Mouse (Mus musculus): ENCODE data around the gene Rnf157.
"Not testable (repeated sequence)": the region's sequence is repeated elsewhere in the genome, so short reads cannot be mapped to it uniquely, and the experiment has no call there.

The Rnf157 gene

GRCm38 (mm10) chr11:116418194-116418840 is 5.5 kb upstream of the Rnf157 start:
- peak; percentile 86 to 87 for DNase-seq (ENCODE audit: low spot score in 2 of 2)

DNA sequence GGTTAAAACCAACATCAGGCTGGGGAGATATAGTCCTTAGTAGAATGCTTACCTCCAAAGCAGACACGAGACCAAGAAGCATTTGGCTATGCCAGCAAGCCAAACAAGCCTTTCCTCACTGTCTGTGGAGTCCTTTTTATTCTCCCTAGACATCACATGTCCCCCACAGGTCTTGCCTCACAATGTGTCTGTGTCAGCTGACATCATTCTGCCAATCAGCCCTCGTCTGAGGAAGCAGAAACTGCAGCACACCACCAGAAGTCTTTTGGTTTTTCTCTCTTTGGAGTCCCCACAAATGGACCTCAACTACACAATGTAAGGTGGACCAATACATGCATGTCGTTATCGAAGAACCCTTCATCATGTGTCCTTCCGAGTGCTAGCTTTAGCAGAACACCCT is 4.2 kb upstream of the Rnf157 start:
- DNase-seq (ENCODE audit: low spot score in 2 of 2) = no peak

DNA sequence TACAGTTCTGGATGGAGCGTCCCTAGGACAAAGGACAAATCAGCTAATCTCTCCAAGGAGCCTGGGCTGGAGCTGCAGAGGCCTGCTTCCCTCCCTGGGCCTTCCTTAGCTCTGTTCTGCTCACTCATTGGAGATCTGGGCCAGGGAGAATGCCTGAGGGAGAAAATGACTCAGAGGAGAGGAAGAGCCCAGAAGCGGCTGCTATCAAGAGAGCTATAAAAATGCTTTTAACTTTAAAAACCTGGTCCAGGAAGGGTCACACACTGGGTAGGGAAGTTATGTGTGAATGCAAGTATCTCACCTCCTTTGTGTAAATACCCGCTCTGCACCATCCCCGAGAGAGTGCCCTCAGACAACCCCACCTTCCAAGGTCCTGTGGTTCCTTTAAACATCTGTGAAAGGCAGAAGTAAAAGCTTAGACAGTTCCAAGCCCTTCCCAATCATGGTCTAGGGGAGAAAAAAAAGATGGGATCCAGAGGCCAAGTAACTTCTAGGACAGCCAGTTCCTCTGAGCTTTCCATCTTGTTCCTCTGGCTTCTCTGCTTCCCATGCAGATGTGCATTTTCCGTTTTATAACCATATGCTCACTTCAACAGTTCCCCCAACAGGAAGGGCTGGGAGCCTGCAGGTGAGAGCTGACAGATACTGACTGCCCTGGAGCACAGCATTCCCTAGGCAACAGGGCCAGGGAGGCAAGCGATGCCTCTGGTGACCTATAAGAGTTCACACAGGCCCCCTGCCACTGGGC is 3.5 kb upstream of the Rnf157 start:
- no peak for DNase-seq (ENCODE audit: low spot score in 2 of 2)

DNA sequence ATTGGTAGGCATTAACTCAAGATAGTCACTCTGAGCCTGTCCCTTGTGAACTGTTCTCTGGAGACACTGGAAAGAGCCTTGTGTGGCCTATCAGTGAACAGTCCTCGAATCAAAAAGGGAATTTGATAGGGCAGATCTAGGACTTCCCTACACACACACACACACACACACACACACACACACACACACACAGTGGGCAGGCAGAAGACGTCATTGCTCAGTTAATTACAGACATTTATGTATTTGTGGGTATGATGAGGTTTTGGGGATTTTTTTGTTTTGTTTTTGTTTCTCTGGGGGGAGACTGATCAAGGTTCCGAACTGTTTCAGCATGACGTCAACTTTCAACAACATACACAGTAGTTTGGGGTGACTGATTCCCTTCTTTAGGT is 795 bp upstream of the Rnf157 start:
- no peak for DNase-seq (ENCODE audit: low spot score in 2 of 2)

DNA sequence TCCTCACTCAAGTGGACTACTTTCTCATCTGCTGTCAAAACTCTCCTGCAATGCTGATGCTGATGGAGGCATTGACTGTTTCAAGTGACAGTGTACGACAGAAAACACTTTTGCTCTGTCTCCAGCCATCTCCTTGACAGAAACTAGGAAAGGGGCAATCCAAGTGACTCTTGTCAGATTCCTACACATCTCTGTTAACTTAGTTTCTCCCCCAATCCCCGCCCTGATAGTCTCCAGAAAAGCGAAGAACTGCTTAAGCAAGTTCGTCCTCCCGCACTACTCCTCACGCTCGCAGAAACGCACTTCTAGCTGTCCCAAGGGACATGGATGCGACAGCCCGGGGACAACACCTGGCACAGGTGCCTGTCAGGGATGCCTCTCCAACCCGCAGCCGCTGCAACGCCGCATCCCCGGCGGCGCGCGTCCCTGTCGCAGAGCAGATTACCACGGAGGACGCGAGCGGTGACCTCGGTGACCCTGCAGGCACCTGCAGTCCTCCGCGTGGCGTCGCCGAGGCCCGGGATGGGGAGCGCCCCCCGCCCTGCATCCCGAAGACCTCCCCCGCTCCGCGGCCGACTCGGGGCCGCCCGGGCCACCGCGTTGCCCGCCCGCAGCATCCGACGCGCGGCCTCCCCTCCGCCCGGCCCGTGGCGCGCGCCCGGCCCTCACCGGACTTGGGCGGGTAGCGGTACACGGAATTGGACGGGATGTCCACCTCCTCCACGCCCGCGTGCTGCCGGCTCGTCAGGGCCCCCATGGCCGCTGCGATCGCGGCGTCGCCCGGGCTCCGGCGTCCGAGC is 604 bp downstream of the Rnf157 start:
- DNase-seq (ENCODE audit: low spot score in 2 of 2) = no peak

DNA sequence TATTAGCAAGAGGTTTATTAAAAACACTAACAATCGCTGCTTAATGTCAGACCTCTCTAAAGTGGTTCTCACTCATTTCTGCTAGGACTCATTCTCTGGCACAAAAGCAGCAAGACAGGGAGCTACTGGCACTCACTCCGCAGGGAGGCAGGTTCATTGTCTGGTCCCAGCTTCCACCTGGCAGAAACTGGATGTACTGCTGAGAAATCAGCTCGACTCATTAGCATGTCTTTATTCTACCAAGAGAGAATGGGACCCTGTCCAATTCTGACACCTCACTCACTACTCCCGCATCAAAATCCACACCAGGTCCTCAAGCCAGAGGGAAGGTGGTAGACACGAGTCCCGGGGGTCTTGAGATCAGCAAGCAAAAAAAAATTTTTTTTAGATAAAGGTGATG is 1.2 kb downstream of the Rnf157 start:
- DNase-seq (ENCODE audit: low spot score in 2 of 2) = no peak

- DNase-seq (ENCODE audit: low spot score in 2 of 2) = not testable (repeated sequence)
These were observed 2.4 kb downstream of the Rnf157 start for GRCm38 (mm10) chr11:116410415-116410814.

DNA sequence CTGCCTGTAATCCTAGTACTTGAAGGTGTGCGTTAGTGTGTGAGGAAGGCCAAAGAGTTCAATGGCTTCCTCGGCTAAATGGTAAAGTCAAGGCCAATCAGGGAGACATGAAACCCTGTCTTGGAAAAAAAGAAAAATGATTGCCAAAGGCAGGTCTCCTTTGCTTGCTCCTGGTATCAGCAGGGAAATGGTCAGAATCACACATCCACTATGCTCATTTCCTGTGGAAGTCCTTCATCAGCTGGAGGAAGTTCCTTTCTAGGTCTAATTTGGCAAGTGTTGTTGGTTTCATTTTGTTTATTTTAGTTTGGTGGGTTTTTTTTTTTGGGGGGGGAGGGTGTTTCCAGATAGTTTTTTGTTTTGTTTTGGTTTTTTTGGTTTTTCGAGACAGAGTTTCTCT is 3.8 kb downstream of the Rnf157 start:
- DNase-seq (ENCODE audit: low spot score in 2 of 2) = no peak

DNA sequence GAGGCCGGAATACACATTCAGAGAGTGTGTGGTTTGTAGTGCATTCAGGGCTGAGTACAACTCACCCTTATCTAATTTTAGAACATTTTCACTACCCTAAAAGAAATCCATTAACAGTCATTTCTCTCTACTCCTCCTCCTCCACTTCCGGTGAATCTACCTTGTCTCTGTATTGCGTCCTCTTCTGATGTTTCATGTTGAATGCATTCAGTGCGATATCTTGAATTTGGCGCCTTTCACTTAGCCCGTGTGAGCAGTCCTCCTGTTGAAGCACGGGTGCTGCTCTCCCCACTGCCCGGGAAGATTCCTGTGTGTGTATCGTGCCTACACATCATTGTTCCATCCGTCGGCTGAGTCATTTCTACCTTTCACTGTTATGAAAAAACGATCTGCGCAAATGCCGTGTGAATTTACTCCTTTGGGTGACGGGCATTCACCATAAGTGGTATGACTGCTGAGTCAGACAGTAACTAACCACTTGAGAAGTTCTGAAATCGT is 6.6 kb downstream of the Rnf157 start:
- DNase-seq (ENCODE audit: low spot score in 2 of 2) = peak; percentile 52 to 61

- no peak for DNase-seq (ENCODE audit: low spot score in 2 of 2)
These were observed 7.2 kb downstream of the Rnf157 start for GRCm38 (mm10) chr11:116405601-116406000.

GRCm38 (mm10) chr11:116400560-116400959 is 12.3 kb downstream of the Rnf157 start:
- DNase-seq (ENCODE audit: low spot score in 2 of 2) = no peak

DNA sequence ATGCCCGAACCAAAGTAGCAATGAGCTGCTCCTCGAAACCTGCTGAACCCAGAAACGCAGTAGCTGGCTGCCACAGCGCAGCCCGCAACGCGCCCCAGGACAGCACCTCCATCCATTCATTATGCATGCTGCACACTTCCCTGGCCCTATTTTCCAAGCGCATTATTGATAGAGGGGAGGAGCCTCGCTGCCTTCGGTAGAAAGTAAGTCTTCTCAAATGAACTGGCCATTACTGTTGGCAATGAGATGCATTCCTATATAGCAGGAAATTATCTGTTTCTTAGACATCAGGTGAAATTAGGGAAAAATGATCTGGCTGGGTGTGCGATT is 14.5 kb downstream of the Rnf157 start:
- no peak for DNase-seq (ENCODE audit: low spot score in 2 of 2)

- no peak for DNase-seq (ENCODE audit: low spot score in 2 of 2)
These were observed 15.1 kb downstream of the Rnf157 start for GRCm38 (mm10) chr11:116397517-116398347.

DNA sequence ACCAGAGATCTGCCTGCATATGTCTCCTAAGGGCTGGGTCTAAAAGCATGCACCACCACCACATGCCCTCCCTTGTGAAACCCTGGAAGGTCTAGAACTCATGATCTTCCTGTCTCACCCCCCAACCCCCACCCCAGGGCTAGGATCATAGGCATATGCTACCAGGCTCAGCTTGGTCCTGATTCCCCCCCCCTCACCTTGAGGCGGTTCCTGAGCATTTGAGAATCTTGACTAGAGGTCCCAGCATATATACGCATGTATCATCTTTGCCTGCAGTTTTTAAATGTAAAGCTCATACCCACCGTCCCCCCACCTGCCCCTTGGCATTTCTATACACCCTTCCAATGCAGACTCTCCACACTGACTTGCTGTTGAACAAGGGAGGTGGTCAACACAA is 15.9 kb downstream of the Rnf157 start:
- no peak for DNase-seq (ENCODE audit: low spot score in 2 of 2)

DNA sequence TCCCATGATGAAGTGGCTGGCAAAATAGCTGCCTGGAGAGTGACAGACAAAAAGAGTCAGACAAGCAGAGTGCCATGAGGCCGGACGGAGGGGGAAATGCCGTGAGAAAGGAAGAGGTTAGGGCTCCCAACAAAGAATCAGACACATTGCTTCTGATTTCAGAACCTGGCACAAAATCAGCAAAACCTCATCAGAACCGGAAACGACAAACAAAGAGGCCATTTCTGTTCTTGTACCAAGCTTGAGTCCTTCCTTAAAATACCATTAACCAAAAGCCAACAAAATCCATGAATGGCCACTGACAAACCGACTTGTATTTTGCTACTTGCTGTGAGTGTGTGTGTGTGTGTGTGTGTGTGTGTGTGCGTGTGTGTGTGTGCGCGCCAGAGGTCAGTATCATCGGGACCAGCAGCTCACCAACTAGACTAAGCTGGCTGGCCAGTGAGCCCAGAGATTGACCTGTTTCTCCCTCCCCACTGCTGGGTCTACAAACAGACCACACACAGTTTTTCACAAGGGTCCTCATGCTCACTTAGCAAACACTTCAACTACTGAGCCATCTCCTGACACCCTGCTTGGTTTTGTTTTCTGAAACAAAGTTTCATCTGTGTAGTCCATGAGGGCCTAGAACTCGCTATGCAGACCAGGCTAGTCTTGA is 16.4 kb downstream of the Rnf157 start:
- no peak for DNase-seq (ENCODE audit: low spot score in 2 of 2)

- no peak for DNase-seq (ENCODE audit: low spot score in 2 of 2)
These were observed 18.1 kb downstream of the Rnf157 start for GRCm38 (mm10) chr11:116394769-116395168.

DNA sequence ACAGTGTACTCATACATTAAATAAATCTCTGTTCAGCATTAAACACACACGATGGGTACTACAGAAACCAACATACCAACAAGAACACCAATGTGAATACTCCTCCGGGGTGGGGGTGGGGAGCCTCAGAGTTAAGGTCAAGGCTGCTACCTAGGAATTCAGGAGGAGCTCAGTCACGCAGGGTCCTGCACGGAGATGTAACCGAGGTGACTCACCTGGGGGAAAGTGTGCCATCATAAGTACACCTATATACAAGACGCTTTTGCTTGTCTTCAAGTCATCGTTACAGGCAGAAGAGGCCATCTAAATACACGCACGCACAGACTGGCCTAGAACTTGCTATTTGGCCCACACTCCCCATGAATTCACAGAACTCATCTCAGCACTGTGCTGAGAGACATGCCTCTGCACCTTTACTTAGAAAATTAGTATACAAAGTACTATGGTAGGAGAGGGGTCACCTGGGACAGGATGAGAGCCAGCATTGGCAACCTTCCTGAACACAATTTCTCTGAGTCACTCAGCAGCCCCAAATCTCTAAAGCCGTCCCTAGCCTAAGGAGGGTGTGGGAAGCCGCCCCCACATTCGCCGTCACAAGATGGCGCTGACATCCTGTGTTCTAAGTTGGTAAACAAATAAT is 23.9 kb downstream of the Rnf157 start:
- DNase-seq (ENCODE audit: low spot score in 2 of 2) = peak; percentile 42 to 65

GRCm38 (mm10) chr11:116387086-116388071 is 25.5 kb downstream of the Rnf157 start:
- DNase-seq (ENCODE audit: low spot score in 2 of 2) = no peak

DNA sequence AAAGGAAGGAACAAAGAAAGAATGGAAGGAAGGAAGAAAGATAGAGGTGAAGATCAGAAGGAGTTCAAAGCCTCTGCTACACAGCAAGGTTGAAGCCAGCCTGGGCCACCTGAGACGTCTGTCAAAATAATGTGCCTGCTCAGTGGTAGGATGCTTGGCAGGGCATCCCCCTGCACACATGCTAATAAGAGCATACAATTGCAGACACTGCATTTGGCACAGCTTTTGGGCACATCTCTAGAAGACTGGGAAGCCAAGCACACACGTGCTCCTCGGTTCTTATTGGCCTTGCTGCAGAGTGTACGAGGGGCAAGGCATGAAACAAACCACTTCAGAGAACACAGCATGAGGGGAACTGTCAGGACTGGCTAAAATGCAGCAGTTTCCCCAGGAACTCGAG is 26.8 kb downstream of the Rnf157 start:
- no peak for DNase-seq (ENCODE audit: low spot score in 2 of 2)
